Mouse (Mus musculus) embryonic facial prominence, embryonic 10.5 days (tissue): ENCODE data around the gene Spata5. TPM values are rescaled to one million over a fixed set of nuclear protein-coding genes. Genes with fewer than 3 reads are reported as not detected.
"Not testable (repeated sequence)": the region's sequence is repeated elsewhere in the genome, so short reads cannot be mapped to it uniquely, and the experiment has no call there.

Source experiments
- DNase-seq: peaks from one replicate; pipeline ENCODE4 v3.0.0-alpha.2; 2017; ENCODE audit warnings: low spot score
- H3K27ac ChIP-seq: fragments of 300-500 bp; sonication (generic); replicated peaks from 2 replicates; pipeline ENCODE4 v1.5.1; 2016; ENCODE audit warnings: mild to moderate bottlenecking
- H3K27me3 ChIP-seq: fragments of 300-500 bp; sonication (generic); replicated peaks from 2 replicates; pipeline ENCODE4 v1.6.1; 2016; ENCODE audit warnings: low read depth, mild to moderate bottlenecking; ENCODE audit not compliant: poor library complexity, severe bottlenecking
- H3K36me3 ChIP-seq: fragments of 300-500 bp; sonication (generic); replicated peaks from 2 replicates; pipeline ENCODE4 v1.6.1; 2016; ENCODE audit warnings: mild to moderate bottlenecking, moderate library complexity
- H3K4me1 ChIP-seq: fragments of 300-500 bp; sonication (generic); 2 replicates; pipeline ENCODE4 v1.6.1; 2016
- H3K4me3 ChIP-seq: fragments of 300-500 bp; sonication (generic); 2 replicates; pipeline ENCODE4 v1.5.1; 2016; ENCODE audit warnings: mild to moderate bottlenecking, moderate library complexity
- H3K9me3 ChIP-seq: fragments of 300-500 bp; sonication (generic); 2 replicates; pipeline ENCODE4 v1.6.1; 2016; ENCODE audit warnings: mild to moderate bottlenecking
- WGBS: fragments of 180-500 bp; shearing (Covaris S2); methylation state at CpG from one replicate; pipeline ENCODE4 v1.1.7; 2016; 5-methylcytosine and 5-hydroxymethylcytosine counted together
- polyA plus RNA-seq: library from polyadenylated mRNA; unstranded; fragments of >200 nt; fragmentation: Nextera tagmentation; extraction: Ambion mirVana; gene quantifications from 2 replicates; pipeline ENCODE4 v1.2.1, GENCODE M21; 2016

Spata5 gene
- polyA plus RNA-seq, 1 experiment from 2014 or later, result 49.8 TPM

DNA sequence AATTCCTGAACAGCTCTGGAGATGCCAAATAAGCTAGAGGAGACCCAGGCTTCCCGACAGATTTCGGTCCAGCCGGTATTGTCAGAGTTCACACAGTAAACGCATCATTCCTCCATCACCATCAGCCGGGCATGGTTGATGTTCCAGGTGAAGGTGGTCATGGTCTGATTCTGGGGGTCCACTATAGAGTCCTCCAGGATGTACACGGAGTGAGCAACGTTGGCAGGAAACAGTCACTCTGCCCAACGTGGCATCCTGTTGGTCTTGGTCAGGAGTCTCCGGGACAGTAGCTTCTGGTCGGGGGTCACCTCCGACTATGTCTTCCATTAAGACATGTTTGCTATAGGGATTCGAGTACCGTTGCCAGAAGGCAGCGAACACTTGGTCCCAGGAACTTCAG, 179.9 kb downstream of the Spata5 start:
- DNase-seq, H3K36me3 ChIP-seq, H3K4me3 ChIP-seq, H3K27me3 ChIP-seq, H3K27ac ChIP-seq, H3K9me3 ChIP-seq: not testable (repeated sequence)
- H3K4me1 ChIP-seq, result peaks cover 20% of the 10 kb centered on the region
- 94% methylated on average over 14 of the region's 14 CpGs for WGBS

DNA sequence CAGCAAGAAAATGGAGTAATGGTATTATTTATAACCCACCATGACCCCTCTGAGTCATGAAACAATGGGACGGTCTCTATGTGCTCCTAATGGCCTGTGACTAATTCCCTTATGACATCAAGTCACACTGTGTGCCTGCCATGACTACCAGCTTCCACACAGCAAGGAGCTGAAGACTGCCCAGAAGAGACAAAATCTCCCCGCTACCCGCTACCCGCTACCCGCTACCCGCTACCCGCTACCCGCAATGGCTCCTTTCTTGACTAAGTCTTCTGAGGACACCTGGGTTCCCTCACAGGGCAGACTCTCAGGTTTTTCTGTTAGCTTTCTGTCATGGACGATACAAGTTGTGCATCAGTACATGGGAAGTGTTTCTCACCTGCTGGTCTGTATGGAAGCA, 182.7 kb downstream of the Spata5 start:
- 95% methylated on average over 9 of the region's 9 CpGs for WGBS

DNA sequence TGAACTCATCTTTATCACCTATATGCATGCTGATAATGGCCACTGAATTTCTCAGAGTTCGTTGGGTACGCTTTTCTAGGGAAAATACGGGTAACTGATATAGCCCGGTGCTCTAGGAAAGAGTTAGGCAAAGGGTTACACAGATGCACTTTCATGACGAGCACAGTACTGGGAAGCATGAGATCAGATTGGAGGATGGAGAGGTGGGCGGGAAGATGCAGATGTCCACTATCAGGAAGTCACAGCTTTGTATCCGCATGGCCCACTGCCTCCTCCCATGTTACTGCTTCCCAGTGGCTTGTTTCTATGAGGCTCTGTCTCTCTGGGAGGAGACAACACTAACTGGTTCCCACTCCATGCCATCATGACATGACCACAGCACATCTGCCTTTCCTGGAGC, 183.2 kb downstream of the Spata5 start:
- no peak for DNase-seq
- H3K27ac ChIP-seq, result no peak overlapping the region
- no peaks in the 10 kb centered on the region for H3K36me3 ChIP-seq
- WGBS, result 86% methylated on average over 7 of the region's 7 CpGs
- peaks cover 3% of the 10 kb centered on the region; the same call in 1 of the 2 replicates for H3K9me3 ChIP-seq
- no peak overlapping the region for H3K4me3 ChIP-seq
- H3K27me3 ChIP-seq, result no peaks in the 10 kb centered on the region
- H3K4me1 ChIP-seq, result peaks cover 11% of the 10 kb centered on the region

More for the DNA sequence above, 182.7 kb downstream of the Spata5 start:
- Histone ChIP-seq H3K4me3 (no peak overlapping the region), H3K9me3 (peaks cover 3% of the 10 kb centered on the region; the same call in 1 of the 2 replicates), H3K27me3 (no peaks in the 10 kb centered on the region), H3K4me1 (peaks cover 13% of the 10 kb centered on the region), H3K27ac (no peak overlapping the region), H3K36me3 (no peaks in the 10 kb centered on the region)
- DNase-seq, result no peak

DNA sequence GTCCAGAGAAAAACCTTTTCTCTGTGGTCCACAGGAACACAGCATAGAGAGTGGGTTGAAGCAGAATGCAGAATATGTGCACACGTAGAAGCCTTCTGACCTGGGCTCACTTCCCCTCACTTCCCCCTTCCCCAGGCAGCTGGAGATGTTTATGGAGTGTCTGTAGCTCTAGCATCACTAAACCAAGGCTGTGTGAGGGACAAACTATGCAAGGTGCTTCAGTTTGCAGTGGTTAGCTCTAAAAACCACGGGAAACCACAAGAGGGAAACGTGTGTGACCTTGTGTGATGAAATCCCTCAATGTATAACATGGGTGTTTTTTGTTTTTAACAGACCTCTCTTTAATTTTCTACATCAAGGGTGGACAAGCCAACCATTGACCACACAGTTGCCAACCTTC, 183.8 kb downstream of the Spata5 start:
- DNase-seq, result no peak
- Histone ChIP-seq H3K4me1 (peaks cover 11% of the 10 kb centered on the region), H3K36me3 (no peaks in the 10 kb centered on the region), H3K27ac (no peak overlapping the region), H3K4me3 (no peak overlapping the region), H3K27me3 (no peaks in the 10 kb centered on the region), H3K9me3 (peaks cover 3% of the 10 kb centered on the region; the same call in 1 of the 2 replicates)
- 88% methylated on average over 3 of the region's 3 CpGs for WGBS

DNA sequence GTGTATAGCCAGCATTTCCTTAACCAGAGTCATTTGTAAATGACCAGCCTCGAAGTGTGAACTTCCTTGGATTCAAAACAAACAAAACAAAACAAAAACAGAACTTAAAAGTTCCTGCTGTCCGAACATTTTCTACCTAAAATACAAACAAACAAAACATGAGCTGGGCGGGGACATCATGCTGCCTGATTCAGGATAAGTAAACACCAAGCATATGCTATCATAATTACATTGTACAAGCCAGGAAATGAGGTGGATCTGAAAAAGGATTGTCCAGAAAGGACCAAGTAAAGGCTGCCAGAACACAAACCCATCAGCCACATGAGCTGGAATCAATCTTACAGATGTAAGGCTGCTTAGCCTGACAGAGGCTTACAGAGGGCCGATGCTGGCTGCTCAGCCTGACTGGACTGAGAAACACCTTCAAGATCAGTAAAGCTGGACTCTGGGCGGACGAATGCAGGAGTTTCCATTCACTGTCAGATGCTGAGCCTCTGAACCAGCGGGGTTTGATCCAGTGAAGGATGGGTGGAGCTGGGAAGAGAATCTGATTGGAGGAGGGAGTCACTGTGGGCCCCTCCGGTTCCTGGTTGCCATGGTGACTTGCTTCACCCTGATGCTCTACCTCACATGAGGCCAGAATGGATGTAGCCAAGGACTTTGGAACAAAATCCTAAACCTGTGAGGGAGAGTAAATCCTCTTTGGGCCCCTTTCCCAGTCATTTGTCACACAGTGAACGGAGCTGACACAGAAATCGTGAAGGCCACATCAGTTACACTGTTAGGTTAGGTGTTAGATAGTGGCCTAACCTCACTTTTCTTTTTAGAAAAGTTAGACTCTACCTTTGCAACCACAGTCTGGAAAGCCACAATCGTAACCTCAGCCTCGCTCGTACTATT, 185.5 kb downstream of the Spata5 start:
- 72% methylated on average over 13 of the region's 13 CpGs for WGBS
- peaks cover 11% of the 10 kb centered on the region for H3K4me1 ChIP-seq
- H3K27ac ChIP-seq, result no peak overlapping the region
- no peaks in the 10 kb centered on the region for H3K36me3 ChIP-seq
- DNase-seq, result no peak
- H3K27me3 ChIP-seq, result no peaks in the 10 kb centered on the region
- no peak overlapping the region for H3K4me3 ChIP-seq
- H3K9me3 ChIP-seq, result peaks cover 3% of the 10 kb centered on the region; the same call in 1 of the 2 replicates

DNA sequence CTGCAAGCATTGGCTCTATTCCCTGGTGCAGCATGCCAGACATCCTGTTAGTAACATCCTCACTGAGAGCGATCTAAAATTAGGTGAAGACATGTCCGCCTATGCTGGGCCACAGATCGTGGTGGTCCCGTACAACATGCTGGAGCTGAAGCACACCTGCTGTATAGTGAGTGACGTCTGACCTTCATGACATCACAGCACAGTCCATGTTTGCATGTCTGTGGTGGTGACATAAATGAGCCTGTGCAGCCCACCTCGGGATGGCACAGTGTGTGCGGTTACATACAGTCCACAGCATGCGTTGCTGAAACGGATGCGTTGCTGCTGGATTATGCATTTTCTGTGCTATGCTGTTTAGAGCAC, 186.2 kb downstream of the Spata5 start:
- peaks cover 3% of the 10 kb centered on the region; the same call in 1 of the 2 replicates for H3K9me3 ChIP-seq
- no peak overlapping the region for H3K4me3 ChIP-seq
- H3K27me3 ChIP-seq, result no peaks in the 10 kb centered on the region
- H3K36me3 ChIP-seq, result no peaks in the 10 kb centered on the region
- no peak overlapping the region for H3K27ac ChIP-seq
- no peak for DNase-seq
- peaks cover 11% of the 10 kb centered on the region for H3K4me1 ChIP-seq
- 92% methylated on average over 10 of the region's 10 CpGs for WGBS

DNA sequence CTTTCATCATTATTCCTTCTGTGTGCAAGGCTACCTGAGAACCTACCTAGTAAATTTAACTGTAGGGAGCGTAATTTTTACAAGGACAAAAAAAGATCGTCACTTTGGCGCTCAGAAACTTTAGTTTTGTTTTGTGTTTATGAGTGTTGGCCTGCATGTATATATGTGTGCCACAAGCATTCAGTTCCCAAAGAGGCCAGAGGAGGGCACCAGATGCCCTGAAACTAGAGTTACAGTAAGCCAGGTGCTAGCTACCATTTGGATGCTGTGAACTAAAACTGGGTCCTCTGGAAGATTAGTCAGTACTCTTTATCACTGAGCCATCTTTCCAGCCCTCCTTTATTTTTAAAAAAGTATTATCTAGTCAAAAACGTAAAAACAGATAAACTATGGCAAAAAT, 189.2 kb downstream of the Spata5 start:
- H3K27me3 ChIP-seq, result no peaks in the 10 kb centered on the region
- no peak overlapping the region for H3K4me3 ChIP-seq
- H3K9me3 ChIP-seq, result peaks cover 3% of the 10 kb centered on the region; the same call in 1 of the 2 replicates
- H3K36me3 ChIP-seq, result no peaks in the 10 kb centered on the region
- no peak for DNase-seq
- H3K4me1 ChIP-seq, result peaks cover 21% of the 10 kb centered on the region
- H3K27ac ChIP-seq, result no peak overlapping the region
- WGBS, result 86% methylated on average over 4 of the region's 4 CpGs

DNA sequence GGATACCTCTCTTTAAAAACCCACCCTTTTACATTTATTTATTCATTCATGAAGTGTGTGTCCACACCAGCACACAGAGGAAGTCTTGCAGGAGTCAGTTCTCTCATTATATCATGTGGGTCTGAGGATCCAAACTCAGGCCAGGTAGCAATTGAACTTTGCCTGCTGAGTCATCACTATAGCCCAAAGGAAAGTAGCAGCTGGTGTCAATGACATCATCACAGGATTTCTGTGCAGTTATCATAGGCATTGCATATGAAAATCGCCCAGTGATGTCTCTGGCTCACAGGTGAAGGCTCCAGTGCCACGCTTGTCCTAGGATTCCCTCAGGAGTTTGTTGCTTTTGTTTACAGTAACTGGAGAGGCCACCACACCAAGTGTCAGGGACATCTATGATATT, 191.0 kb downstream of the Spata5 start:
- Histone ChIP-seq H3K27ac (no peak overlapping the region), H3K9me3 (peaks cover 3% of the 10 kb centered on the region; the same call in 1 of the 2 replicates), H3K4me1 (peaks cover 25% of the 10 kb centered on the region), H3K4me3 (no peak overlapping the region), H3K36me3 (no peaks in the 10 kb centered on the region), H3K27me3 (no peaks in the 10 kb centered on the region)
- 90% methylated on average over 2 of the region's 2 CpGs for WGBS
- DNase-seq, result no peak

DNA sequence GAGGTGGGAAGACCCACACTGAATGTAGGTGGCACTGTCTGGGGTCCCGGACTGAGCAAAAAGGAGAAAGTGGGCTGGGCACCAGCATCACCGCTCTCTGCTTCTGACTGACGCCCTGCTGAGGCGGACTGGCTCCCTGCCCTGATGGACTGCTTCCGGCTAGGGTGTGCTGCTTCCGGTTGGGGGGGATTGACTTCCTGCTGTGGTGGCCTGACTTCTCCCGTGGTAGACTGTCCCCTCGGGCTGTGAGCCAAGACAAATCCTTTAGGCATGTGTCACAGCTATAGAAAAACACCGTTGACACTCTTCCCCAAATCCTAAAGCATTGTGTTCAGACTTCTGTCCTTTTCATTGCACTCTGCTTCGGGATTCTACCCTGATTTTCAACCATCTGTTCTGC, 194.0 kb downstream of the Spata5 start:
- Histone ChIP-seq H3K9me3 (no peaks in the 10 kb centered on the region), H3K27ac (no peak overlapping the region; the same call in 1 of the 2 replicates), H3K4me1 (peaks cover 35% of the 10 kb centered on the region), H3K27me3 (0 out of 2 replicates have a peak, but pooled peaks cover 4% of the 10 kb centered on the region), H3K36me3 (no peaks in the 10 kb centered on the region), H3K4me3 (no peak overlapping the region)
- no peak for DNase-seq
- WGBS, result 68% methylated on average over 10 of the region's 10 CpGs

DNA sequence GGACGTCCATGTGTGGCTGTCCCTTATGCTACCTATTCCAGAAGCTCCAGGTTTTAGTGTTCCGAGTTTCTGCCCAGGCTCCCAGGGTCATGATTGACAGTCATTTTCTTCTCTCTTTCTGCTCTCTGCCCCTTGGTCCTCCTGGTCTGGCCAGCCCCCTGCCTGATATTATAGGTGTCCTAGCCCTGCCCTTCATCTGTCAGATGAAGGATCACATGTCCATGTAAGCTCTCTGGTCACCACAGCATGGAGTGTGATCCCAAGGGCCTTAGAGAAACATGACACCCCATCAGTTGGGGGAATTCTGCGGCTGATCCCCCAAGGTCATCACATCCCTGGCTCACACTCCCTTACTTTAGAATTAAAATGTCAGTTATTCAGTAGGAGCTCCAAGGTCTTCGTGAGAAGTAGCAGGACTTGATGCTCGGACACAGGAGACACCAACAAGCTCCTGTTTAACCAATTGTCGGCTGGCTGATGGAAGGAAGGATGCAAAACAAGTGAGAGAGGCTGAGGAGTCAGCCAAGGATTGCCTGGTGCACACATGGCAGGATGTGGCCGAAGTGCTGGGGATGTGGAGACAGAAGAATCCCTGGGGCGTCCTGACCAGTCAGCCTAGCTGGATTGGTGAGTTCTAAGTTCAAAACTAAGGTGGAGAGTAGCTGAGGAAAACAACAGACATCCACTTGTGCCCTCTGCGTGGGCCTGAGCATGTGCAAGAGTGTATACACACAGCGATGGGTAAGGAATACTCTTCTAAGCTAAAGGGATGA, 195.4 kb downstream of the Spata5 start:
- no peaks in the 10 kb centered on the region for H3K36me3 ChIP-seq
- no peaks in the 10 kb centered on the region for H3K9me3 ChIP-seq
- WGBS, result 80% methylated on average over 10 of the region's 10 CpGs
- 0 out of 2 replicates have a peak, but pooled peaks cover 4% of the 10 kb centered on the region for H3K27me3 ChIP-seq
- no peak overlapping the region for H3K4me3 ChIP-seq
- DNase-seq, result no peak
- no peak overlapping the region for H3K27ac ChIP-seq
- peaks cover 35% of the 10 kb centered on the region for H3K4me1 ChIP-seq

DNA sequence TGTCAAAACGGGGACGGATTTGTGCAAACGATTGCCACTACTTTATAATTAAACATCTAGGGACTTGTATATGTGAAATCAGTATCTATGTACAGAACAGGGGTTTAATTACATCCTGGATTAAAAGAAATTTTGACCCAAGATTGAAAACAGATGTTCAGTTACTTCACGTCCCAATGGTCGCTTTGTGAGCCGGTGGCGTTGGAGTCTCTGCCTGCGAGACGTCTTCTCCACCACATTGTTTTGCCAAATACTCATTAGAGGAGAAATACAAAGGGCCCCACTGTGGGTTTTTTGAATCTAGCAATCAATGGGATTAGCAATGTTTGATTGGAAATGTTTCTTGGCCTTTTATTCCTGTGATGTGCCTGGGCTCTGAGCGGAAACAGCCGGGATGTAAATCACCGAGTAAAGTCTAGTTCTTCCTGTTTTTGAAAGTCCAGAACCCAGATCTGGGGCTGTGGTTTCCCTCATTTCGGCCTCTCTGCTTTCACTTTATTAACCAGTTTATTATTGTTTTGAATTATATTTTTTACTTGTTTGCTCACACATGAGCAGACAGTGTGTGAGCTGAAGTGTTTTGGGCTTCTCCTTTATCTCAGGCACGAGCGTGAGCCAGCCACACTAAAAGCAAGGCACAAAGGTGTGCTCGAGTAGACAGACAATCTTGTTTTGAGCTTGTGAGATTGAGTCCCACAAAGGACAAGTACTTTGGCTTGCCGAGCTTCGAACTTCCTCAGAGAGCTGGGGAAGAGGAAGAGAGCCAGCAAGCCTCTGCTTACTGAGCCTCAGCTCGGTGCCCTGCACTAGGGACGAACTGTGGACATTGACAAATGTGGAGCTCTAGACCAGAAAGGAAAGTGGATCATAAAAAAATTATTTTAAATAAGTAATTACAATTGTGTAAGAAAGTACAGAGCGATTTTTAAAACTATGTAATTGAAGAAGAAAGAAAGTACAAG, 197.2 kb downstream of the Spata5 start:
- WGBS, result 43% methylated on average over 21 of the region's 21 CpGs
- H3K4me1 ChIP-seq, result peaks cover 35% of the 10 kb centered on the region
- H3K9me3 ChIP-seq, result no peaks in the 10 kb centered on the region
- no peak overlapping the region for H3K4me3 ChIP-seq
- peak; percentile 49 for DNase-seq
- no peaks in the 10 kb centered on the region for H3K36me3 ChIP-seq
- peak overlapping the region; percentile 73 for H3K27ac ChIP-seq
- 0 out of 2 replicates have a peak, but pooled peaks cover 4% of the 10 kb centered on the region for H3K27me3 ChIP-seq
